Mouse (Mus musculus): ENCODE data around the gene B4gat1.

DNA sequence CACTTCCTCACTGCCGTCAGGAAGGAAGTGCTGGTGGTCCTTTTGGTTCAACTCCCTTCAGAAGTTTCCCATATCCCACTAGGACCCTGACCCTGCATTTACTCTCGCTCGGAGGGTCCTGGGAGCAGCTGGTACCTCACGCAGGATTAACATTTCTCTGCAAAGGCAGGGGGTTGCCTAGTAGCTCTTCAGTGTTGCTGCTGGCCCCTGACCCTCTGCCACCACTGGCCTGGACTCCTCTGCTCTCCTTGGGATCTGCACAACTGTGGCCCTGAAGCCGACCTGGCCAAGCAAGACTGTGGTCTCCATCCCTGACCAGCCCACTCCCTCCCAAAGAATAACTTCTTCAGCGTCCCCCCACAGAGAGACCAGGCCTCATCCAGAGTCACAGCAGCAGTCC is 10.7 kb downstream of the B4gat1 start:
- TF ChIP-seq POLR2A (IDR thresholded peaks at IDR 0.05; ENCODE audit: low read depth, low read length): no peak
- TF ChIP-seq CTCF (IDR thresholded peaks at IDR 0.05; ENCODE audit: extremely low read depth, insufficient read depth, insufficient read length, insufficient replicate concordance): no peak
